Mouse (Mus musculus): Measurements from ENCODE around the gene 1110065P20Rik. TPM values are rescaled to one million over a fixed set of nuclear protein-coding genes. Genes with fewer than 3 reads are reported as not detected.

1110065P20Rik gene
- 25.5 and 26.2 TPM in 2 replicates for polyA plus RNA-seq (2014; fragmentation: Nextera tagmentation; extraction: Ambion mirVana)

DNA sequence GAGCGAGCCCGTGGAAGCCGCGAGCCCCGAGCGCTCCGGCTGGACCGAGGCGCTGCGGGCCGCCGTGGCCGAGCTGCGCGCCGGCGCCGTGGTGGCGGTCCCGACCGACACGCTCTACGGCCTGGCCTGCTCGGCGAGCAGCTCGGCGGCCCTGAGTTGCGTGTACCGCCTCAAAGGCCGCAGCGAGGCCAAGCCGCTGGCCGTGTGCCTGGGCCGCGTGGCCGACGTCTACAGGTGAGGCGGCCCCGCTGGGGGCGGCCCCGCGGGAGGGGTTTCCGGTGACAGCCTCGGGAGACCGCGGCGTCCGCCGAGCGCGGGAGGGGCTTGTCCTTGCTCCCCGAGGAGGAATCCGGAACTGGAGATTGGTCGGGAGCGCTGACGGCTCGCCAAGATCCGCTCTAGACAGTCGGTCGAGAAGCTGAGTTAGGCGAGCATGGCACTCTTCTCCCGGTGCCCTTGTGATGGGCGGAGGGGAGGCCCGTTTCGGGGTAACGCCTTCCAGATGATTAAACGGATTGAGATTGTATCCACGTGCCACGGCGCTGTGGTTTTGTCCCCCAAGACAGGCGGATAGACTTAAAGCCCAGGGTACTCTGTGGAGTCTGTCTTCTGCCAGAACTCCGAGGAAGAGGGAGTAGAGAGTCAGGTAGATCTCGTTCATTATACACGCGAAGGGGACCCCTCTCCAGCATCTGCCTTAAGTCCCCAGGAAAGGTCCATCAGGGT, at the start of gene 1110065P20Rik:
Gene 1110065P20Rik, minus strand, starts transcription at position 264 of the 726 bp plus-strand sequence.
- Histone ChIP-seq H3K4me2 (peak within 1 kb of the TSS; percentile 97), H3K9me3 (ENCODE audit: control insufficient read depth, low read length) (no peaks in the 10 kb centered on the region), H3K27me3 (replicated peaks; ENCODE audit: control insufficient read depth, insufficient read depth, low read length) (no peaks in the 10 kb centered on the region), H3K9ac (ENCODE audit: low read depth, low read length) (peak within 1 kb of the TSS; percentile 95), H3K27ac (ENCODE audit: low read depth, low read length) (peak within 1 kb of the TSS; percentile 83), H3K4me3 (ENCODE audit: low read depth, low read length) (peak within 1 kb of the TSS; percentile 90), H3K36me3 (ENCODE audit: control insufficient read depth, insufficient read depth, low read length) (peaks cover 20% of the 10 kb centered on the region), H3K4me1 (replicated peaks; ENCODE audit: control insufficient read depth, insufficient read depth, low read length) (peaks cover 13% of the 10 kb centered on the region)
- peak; percentile 79 for DNase-seq (ENCODE audit: low spot score)
- under 1% methylated on average over 75 of the region's 75 CpGs for WGBS
- peak; percentile 71 for ATAC-seq (replicated peaks; ENCODE audit: low FRiP score)

DNA sequence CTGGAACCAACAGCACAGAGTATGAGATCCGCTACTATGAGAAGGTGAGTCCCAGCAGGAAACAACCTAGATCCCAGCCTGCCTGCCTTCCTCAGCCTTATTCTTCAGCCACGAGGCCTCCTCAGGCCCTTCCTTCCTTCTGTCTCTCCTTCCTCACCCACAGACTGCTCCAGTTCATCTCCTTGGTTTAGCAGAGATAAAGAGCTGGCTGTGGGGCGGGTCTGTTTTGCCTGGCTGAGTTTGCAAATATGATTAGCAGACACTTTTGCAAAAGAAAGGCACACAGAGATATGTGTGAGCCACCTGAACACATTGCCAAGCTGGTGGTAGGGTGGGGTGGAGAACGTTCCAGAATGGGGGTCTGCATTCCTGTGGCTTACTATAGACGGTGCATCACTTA, 48.9 kb upstream of the 1110065P20Rik start:
- no peak overlapping the region for H3K4me3 ChIP-seq (ENCODE audit: low read depth, low read length)
- peak; percentile 71 for ATAC-seq (replicated peaks; ENCODE audit: low FRiP score)
- H3K4me1 ChIP-seq (replicated peaks; ENCODE audit: control insufficient read depth, insufficient read depth, low read length), result peaks cover 9% of the 10 kb centered on the region
- H3K9ac ChIP-seq (ENCODE audit: low read depth, low read length), result no peak overlapping the region
- peak overlapping the region; percentile 3 for H3K4me2 ChIP-seq
- H3K27ac ChIP-seq (ENCODE audit: low read depth, low read length), result no peak overlapping the region
- WGBS, result 43% methylated on average over 5 of the region's 5 CpGs
- no peaks in the 10 kb centered on the region for H3K36me3 ChIP-seq (ENCODE audit: control insufficient read depth, insufficient read depth, low read length)
- DNase-seq (ENCODE audit: low spot score), result no peak
- peaks cover 27% of the 10 kb centered on the region for H3K27me3 ChIP-seq (replicated peaks; ENCODE audit: control insufficient read depth, insufficient read depth, low read length)
- no peaks in the 10 kb centered on the region for H3K9me3 ChIP-seq (ENCODE audit: control insufficient read depth, low read length)

DNA sequence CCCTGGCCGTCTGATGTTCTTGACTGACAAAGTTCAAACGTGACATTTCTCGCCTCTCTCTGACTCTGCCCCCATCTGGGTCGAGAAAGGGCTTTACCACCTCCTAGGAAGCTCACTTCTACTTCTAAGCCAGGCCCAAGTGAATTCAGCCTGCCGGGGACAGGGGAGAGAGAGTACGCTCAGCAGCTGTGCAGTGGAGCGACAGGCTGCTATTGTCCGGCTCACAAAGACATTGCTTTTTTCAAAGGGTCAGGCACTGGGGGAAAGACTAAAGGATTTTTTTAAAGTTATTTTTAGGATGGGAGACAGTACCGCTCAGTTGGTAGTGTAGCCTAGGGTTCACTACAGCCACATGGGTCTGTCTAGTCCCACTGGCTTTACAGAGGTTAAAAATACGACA, 47.4 kb upstream of the 1110065P20Rik start:
- H3K36me3 ChIP-seq (ENCODE audit: control insufficient read depth, insufficient read depth, low read length), result no peaks in the 10 kb centered on the region
- H3K4me2 ChIP-seq, result no peak overlapping the region
- DNase-seq (ENCODE audit: low spot score) (no peak), ATAC-seq (replicated peaks; ENCODE audit: low FRiP score) (no peak)
- H3K4me1 ChIP-seq (replicated peaks; ENCODE audit: control insufficient read depth, insufficient read depth, low read length), result peaks cover 11% of the 10 kb centered on the region
- WGBS, result 70% methylated on average over 10 of the region's 10 CpGs
- no peak overlapping the region for H3K27ac ChIP-seq (ENCODE audit: low read depth, low read length)
- no peak overlapping the region for H3K4me3 ChIP-seq (ENCODE audit: low read depth, low read length)
- H3K27me3 ChIP-seq (replicated peaks; ENCODE audit: control insufficient read depth, insufficient read depth, low read length), result peaks cover 42% of the 10 kb centered on the region
- no peak overlapping the region for H3K9ac ChIP-seq (ENCODE audit: low read depth, low read length)
- H3K9me3 ChIP-seq (ENCODE audit: control insufficient read depth, low read length), result no peaks in the 10 kb centered on the region

DNA sequence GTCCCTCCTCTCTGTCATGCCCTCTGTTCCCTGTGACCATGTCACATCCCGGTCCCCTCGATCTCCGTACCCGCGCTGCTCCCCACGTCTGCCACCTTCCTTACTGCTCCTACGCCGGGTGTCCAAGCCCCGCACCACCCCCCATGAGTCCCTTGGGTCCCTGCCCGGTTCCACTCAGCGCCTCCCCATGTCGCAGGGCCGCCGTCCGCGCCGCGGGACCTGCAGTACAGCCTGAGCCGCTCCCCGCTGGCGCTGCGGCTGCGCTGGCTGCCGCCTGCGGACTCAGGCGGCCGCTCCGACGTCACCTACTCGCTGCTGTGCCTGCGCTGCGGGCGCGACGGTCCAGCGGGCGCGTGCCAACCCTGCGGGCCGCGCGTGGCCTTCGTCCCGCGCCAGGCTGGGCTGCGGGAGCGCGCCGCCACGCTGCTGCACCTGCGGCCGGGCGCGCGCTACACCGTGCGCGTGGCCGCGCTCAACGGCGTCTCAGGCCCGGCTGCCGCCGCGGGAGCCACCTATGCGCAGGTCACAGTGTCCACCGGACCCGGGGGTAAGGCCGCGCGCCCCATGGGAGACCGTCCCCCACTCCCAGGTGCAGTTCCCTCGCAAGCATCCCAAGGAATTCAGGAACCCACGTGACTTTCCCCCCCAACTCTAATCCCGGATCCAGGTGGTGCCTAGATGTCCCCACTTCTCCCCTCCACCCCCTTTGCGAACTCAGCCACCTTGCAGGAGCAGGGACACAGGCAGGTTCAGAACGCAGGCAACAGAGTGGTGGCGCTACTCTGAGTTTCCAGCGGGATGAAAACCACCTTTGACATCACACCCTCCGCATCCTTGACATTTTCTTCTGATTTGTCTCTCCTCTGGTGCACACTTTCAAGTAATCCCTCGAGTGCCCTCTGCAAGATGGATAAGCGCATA, 43.8 kb upstream of the 1110065P20Rik start:
- DNase-seq (ENCODE audit: low spot score) (no peak), ATAC-seq (replicated peaks; ENCODE audit: low FRiP score) (no peak)
- 3% methylated on average over 82 of the region's 83 CpGs for WGBS
- peak overlapping the region; percentile 45 for H3K4me3 ChIP-seq (ENCODE audit: low read depth, low read length)
- no peaks in the 10 kb centered on the region for H3K9me3 ChIP-seq (ENCODE audit: control insufficient read depth, low read length)
- H3K9ac ChIP-seq (ENCODE audit: low read depth, low read length), result no peak overlapping the region
- H3K4me2 ChIP-seq, result peak overlapping the region; percentile 65
- peaks cover 66% of the 10 kb centered on the region for H3K27me3 ChIP-seq (replicated peaks; ENCODE audit: control insufficient read depth, insufficient read depth, low read length)
- no peak overlapping the region for H3K27ac ChIP-seq (ENCODE audit: low read depth, low read length)
- H3K36me3 ChIP-seq (ENCODE audit: control insufficient read depth, insufficient read depth, low read length), result no peaks in the 10 kb centered on the region
- H3K4me1 ChIP-seq (replicated peaks; ENCODE audit: control insufficient read depth, insufficient read depth, low read length), result peaks cover 7% of the 10 kb centered on the region

DNA sequence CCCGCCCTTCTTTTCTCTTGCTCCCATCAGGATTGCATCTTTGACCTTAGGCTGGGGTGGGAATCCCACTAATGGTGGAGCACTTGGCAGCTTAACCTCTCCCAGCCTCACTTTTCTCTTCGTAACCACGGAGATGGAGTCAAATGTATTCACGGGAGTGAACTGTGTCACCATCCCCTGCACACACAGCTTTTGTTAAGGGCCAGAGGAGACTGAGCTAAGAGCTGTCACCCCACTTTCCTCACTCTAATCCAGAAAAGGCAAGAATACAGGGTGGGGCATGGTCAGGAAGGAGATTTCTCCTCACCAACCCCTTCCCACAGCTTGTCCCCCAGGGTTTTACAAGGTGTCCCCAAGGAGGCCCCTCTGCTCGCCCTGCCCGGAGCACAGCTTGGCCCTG, 42.8 kb upstream of the 1110065P20Rik start:
- H3K27me3 ChIP-seq (replicated peaks; ENCODE audit: control insufficient read depth, insufficient read depth, low read length), result peaks cover 66% of the 10 kb centered on the region
- 45% methylated on average over 6 of the region's 6 CpGs for WGBS
- H3K9ac ChIP-seq (ENCODE audit: low read depth, low read length), result no peak overlapping the region
- H3K4me1 ChIP-seq (replicated peaks; ENCODE audit: control insufficient read depth, insufficient read depth, low read length), result peaks cover 4% of the 10 kb centered on the region
- ATAC-seq (replicated peaks; ENCODE audit: low FRiP score), result no peak
- H3K36me3 ChIP-seq (ENCODE audit: control insufficient read depth, insufficient read depth, low read length), result no peaks in the 10 kb centered on the region
- no peak overlapping the region for H3K4me2 ChIP-seq
- no peak for DNase-seq (ENCODE audit: low spot score)
- no peaks in the 10 kb centered on the region for H3K9me3 ChIP-seq (ENCODE audit: control insufficient read depth, low read length)
- no peak overlapping the region for H3K27ac ChIP-seq (ENCODE audit: low read depth, low read length)
- no peak overlapping the region for H3K4me3 ChIP-seq (ENCODE audit: low read depth, low read length)

DNA sequence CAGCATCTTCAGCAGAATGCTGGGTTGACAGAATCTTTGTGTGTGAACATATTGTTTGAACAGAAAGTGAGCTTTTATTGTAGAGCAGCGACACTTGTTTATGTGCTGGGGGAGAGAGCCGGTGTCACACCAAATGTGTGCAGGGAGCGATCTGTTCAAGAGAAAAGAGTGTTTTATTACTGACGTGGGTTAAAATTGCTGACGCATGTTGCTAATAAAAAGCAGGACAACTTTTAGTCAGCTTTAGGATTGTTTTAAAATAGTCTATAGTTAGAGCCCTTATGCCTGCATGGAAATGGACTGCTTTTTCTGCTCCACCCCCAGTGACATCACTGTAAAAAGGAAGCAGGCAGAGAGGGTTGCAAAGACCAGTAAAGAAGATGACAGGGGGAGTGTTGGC, 39.8 kb upstream of the 1110065P20Rik start:
- H3K4me2 ChIP-seq, result no peak overlapping the region
- DNase-seq (ENCODE audit: low spot score), result no peak
- H3K27ac ChIP-seq (ENCODE audit: low read depth, low read length), result no peak overlapping the region
- no peak overlapping the region for H3K4me3 ChIP-seq (ENCODE audit: low read depth, low read length)
- no peak for ATAC-seq (replicated peaks; ENCODE audit: low FRiP score)
- no peaks in the 10 kb centered on the region for H3K9me3 ChIP-seq (ENCODE audit: control insufficient read depth, low read length)
- 75% methylated on average over 5 of the region's 5 CpGs for WGBS
- no peak overlapping the region for H3K9ac ChIP-seq (ENCODE audit: low read depth, low read length)
- no peaks in the 10 kb centered on the region for H3K36me3 ChIP-seq (ENCODE audit: control insufficient read depth, insufficient read depth, low read length)
- peaks cover 70% of the 10 kb centered on the region for H3K27me3 ChIP-seq (replicated peaks; ENCODE audit: control insufficient read depth, insufficient read depth, low read length)
- peaks cover 4% of the 10 kb centered on the region for H3K4me1 ChIP-seq (replicated peaks; ENCODE audit: control insufficient read depth, insufficient read depth, low read length)

DNA sequence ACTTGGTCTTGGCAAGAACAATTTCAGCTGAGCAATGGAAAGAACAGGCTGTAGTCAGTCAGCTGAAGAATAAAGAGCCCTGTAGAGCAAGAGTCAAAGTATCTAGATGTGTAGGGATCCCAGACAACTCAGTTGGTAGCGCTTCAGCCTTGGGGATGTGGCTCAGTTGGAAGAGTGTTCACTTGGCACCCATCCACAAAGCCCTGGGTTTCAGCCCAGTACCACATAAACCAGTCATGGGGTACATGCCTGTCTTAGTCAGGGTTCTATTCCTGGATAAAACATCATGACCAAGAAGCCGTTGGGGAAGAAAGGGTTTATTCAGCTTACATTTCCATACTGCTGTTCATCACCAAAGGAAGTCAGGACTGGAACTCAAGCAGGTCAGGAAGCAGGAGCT, 38.9 kb upstream of the 1110065P20Rik start:
- peaks cover 69% of the 10 kb centered on the region for H3K27me3 ChIP-seq (replicated peaks; ENCODE audit: control insufficient read depth, insufficient read depth, low read length)
- 82% methylated on average over 2 of the region's 2 CpGs for WGBS

DNA sequence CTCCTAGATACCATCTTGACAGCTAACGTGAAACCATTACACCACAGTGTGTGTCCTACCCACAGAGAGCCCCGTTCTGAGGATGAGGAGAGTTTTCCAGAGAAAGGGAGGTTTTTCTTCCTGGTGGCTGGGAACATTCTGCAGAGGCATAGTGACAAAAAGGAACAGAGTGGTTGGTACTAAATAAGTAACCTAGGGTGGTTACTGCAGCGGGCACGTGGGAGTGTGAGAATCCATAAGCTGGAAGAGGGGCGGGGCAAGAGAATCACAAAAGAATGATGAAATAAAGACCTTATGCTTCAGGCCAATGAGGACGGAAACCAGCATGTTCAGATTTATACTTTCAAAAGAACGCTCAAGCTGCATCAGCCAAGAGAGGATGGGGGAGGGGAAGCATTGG, 37.7 kb upstream of the 1110065P20Rik start:
- ATAC-seq (replicated peaks; ENCODE audit: low FRiP score) (no peak), DNase-seq (ENCODE audit: low spot score) (no peak)
- peaks cover 68% of the 10 kb centered on the region for H3K27me3 ChIP-seq (replicated peaks; ENCODE audit: control insufficient read depth, insufficient read depth, low read length)
- H3K9me3 ChIP-seq (ENCODE audit: control insufficient read depth, low read length), result no peaks in the 10 kb centered on the region
- H3K36me3 ChIP-seq (ENCODE audit: control insufficient read depth, insufficient read depth, low read length), result no peaks in the 10 kb centered on the region
- H3K4me1 ChIP-seq (replicated peaks; ENCODE audit: control insufficient read depth, insufficient read depth, low read length), result no peaks in the 10 kb centered on the region
- no peak overlapping the region for H3K27ac ChIP-seq (ENCODE audit: low read depth, low read length)
- WGBS, result 65% methylated on average over 7 of the region's 7 CpGs
- H3K4me2 ChIP-seq, result no peak overlapping the region
- H3K9ac ChIP-seq (ENCODE audit: low read depth, low read length), result no peak overlapping the region
- no peak overlapping the region for H3K4me3 ChIP-seq (ENCODE audit: low read depth, low read length)

More for the DNA sequence above, 38.9 kb upstream of the 1110065P20Rik start:
- DNase-seq (ENCODE audit: low spot score), result no peak
- H3K4me3 ChIP-seq (ENCODE audit: low read depth, low read length), result no peak overlapping the region
- peaks cover 3% of the 10 kb centered on the region for H3K4me1 ChIP-seq (replicated peaks; ENCODE audit: control insufficient read depth, insufficient read depth, low read length)
- no peaks in the 10 kb centered on the region for H3K9me3 ChIP-seq (ENCODE audit: control insufficient read depth, low read length)
- no peak overlapping the region for H3K9ac ChIP-seq (ENCODE audit: low read depth, low read length)
- H3K27ac ChIP-seq (ENCODE audit: low read depth, low read length), result no peak overlapping the region
- no peak for ATAC-seq (replicated peaks; ENCODE audit: low FRiP score)
- no peaks in the 10 kb centered on the region for H3K36me3 ChIP-seq (ENCODE audit: control insufficient read depth, insufficient read depth, low read length)
- H3K4me2 ChIP-seq, result no peak overlapping the region

Measured in liver, embryonic 11.5 days (tissue).